8 mouse cellular contexts compared by ENCODE assay signal in genomic region chr2:90678256-90679060, GRCm38 (mm10). TPM values are rescaled to one million over a fixed set of nuclear protein-coding genes. Genes with fewer than 3 reads are reported as not detected.
A peak's percentile ranks its signal among the peaks of the same experiment; 100 is the strongest.
DNase-seq lines count a peak whose midpoint lies in the region; ATAC-seq and TF ChIP-seq lines count a peak whose summit lies in the region.

No protein-coding gene starts in this region.

- H3K4me2 ChIP-seq in forebrain, embryonic 12.5 days, result peak overlapping the region; percentile 78
- peak overlapping the region; percentile 83 for H3K4me2 ChIP-seq in liver, embryonic 11.5 days
- peak overlapping the region; percentile 83 for H3K4me2 ChIP-seq in neural tube, embryonic 13.5 days

- peak; percentile 60 for ATAC-seq in forebrain, embryonic 12.5 days (ENCODE audit: low FRiP score)
- ATAC-seq in liver, embryonic 11.5 days (replicated peaks; ENCODE audit: low FRiP score), result peak; percentile 36
- ATAC-seq in neural tube, embryonic 13.5 days (ENCODE audit: low read depth), result peak; percentile 68

- H3K9me3 ChIP-seq in forebrain, embryonic 12.5 days, result no peaks in the 10 kb centered on the region
- no peaks in the 10 kb centered on the region for H3K9me3 ChIP-seq in liver, embryonic 11.5 days (ENCODE audit: control insufficient read depth, low read length)
- no peaks in the 10 kb centered on the region for H3K9me3 ChIP-seq in neural tube, embryonic 13.5 days

- H3K36me3 ChIP-seq in testis, adult 2 months (ENCODE audit: control insufficient read depth, insufficient read depth, low read length), result no peaks in the 10 kb centered on the region
- 0 out of 2 replicates have a peak, but pooled peaks cover 14% of the 10 kb centered on the region for H3K36me3 ChIP-seq in forebrain, embryonic 12.5 days (replicated peaks)
- H3K36me3 ChIP-seq in liver, embryonic 11.5 days (ENCODE audit: control insufficient read depth, insufficient read depth, low read length), result peaks cover 7% of the 10 kb centered on the region
- peaks cover 12% of the 10 kb centered on the region; the same call in 1 of the 2 replicates for H3K36me3 ChIP-seq in neural tube, embryonic 13.5 days

- peak overlapping the region; percentile 94 for H3K27ac ChIP-seq in testis, adult 2 months (ENCODE audit: control insufficient read depth, insufficient read depth, low read depth, low read length)
- peak overlapping the region; percentile 97 for H3K27ac ChIP-seq in forebrain, embryonic 12.5 days
- H3K27ac ChIP-seq in liver, embryonic 11.5 days (ENCODE audit: low read depth, low read length), result peak overlapping the region; percentile 95
- H3K27ac ChIP-seq in neural tube, embryonic 13.5 days (replicated peaks), result peak overlapping the region; percentile 94

- DNase-seq in cerebellum, adult 18-20 months, result peak; percentile 2 to 9
- DNase-seq in cerebellum, adult 11 months, result no peak
- no peak for DNase-seq in testis, postnatal 14 days (ENCODE audit: low spot score)
- no peak for DNase-seq in liver, embryonic 11.5 days (ENCODE audit: low spot score)
- DNase-seq in ovary, postnatal 14 days (ENCODE audit: low spot score), result no peak

- TF ChIP-seq POLR2A in testis, adult 2 months (IDR thresholded peaks at IDR 0.05; ENCODE audit: control insufficient read depth, low read depth, low read length), result no peak

- no peaks in the 10 kb centered on the region for H3K27me3 ChIP-seq in testis, adult 2 months (ENCODE audit: control insufficient read depth, insufficient read depth, low read length)
- H3K27me3 ChIP-seq in forebrain, embryonic 12.5 days, result no peaks in the 10 kb centered on the region
- no peaks in the 10 kb centered on the region for H3K27me3 ChIP-seq in liver, embryonic 11.5 days (replicated peaks; ENCODE audit: control insufficient read depth, insufficient read depth, low read length)
- no peaks in the 10 kb centered on the region for H3K27me3 ChIP-seq in neural tube, embryonic 13.5 days

- WGBS in forebrain, embryonic 12.5 days, result 32% methylated on average over 26 of the region's 26 CpGs
- whole genome bisulfite sequencing in liver, embryonic 11.5 days, result 27% methylated on average over 26 of the region's 26 CpGs
- 32% methylated on average over 26 of the region's 26 CpGs for whole genome bisulfite sequencing in neural tube, embryonic 13.5 days

- no peaks in the 10 kb centered on the region for H3K4me1 ChIP-seq in testis, adult 2 months (ENCODE audit: control insufficient read depth, insufficient read depth, low read length)
- H3K4me1 ChIP-seq in forebrain, embryonic 12.5 days, result peaks cover 18% of the 10 kb centered on the region
- H3K4me1 ChIP-seq in liver, embryonic 11.5 days (replicated peaks; ENCODE audit: control insufficient read depth, insufficient read depth, low read length), result peaks cover 7% of the 10 kb centered on the region
- H3K4me1 ChIP-seq in neural tube, embryonic 13.5 days (replicated peaks), result peaks cover 23% of the 10 kb centered on the region

- peak overlapping the region; percentile 88 for H3K4me3 ChIP-seq in testis, adult 2 months (ENCODE audit: control insufficient read depth, low read depth, low read length)
- H3K4me3 ChIP-seq in forebrain, embryonic 12.5 days (replicated peaks), result peak overlapping the region; percentile 81
- peak overlapping the region; percentile 96 for H3K4me3 ChIP-seq in liver, embryonic 11.5 days (ENCODE audit: low read depth, low read length)
- H3K4me3 ChIP-seq in neural tube, embryonic 13.5 days, result peak overlapping the region; percentile 64

- no peak for TF ChIP-seq CTCF in testis, adult 2 months (IDR thresholded peaks at IDR 0.05; ENCODE audit: control insufficient read depth, insufficient read depth, insufficient replicate concordance, low read depth, low read length)

- H3K9ac ChIP-seq in forebrain, embryonic 12.5 days, result peak overlapping the region; percentile 76
- H3K9ac ChIP-seq in liver, embryonic 11.5 days (ENCODE audit: low read depth, low read length), result peak overlapping the region; percentile 95
- H3K9ac ChIP-seq in neural tube, embryonic 13.5 days, result peak overlapping the region; percentile 80

RNA-seq across cellular contexts. Expression of gene Nup160, which starts 1.4 kb away (rescaled TPM):
- polyA plus RNA-seq in testis, adult 2 months (2012; rRNA removed), result 19.3 and 28.0 TPM in 2 replicates
- 52.3 and 62.4 TPM in 2 replicates for polyA plus RNA-seq in forebrain, embryonic 12.5 days (2016; fragmentation: Nextera tagmentation; extraction: Ambion mirVana)
- 83.8 and 88.0 TPM in 2 replicates for polyA plus RNA-seq in liver, embryonic 11.5 days (2014; fragmentation: Nextera tagmentation; extraction: Ambion mirVana)
- polyA plus RNA-seq in neural tube, embryonic 13.5 days (2015; fragmentation: Nextera tagmentation; extraction: Ambion mirVana), result 26.2 and 33.9 TPM in 2 replicates

Comparison
In these comparisons a context has a peak if more than half of its experiments do, and no peak if none do; other contexts are left out.
1. DNase-seq: peak in cerebellum, adult 18-20 months (2 of 2); none in cerebellum, adult 11 months (single experiment), testis, postnatal 14 days (single experiment), liver, embryonic 11.5 days (single experiment) and ovary, postnatal 14 days (single experiment).
2. Peak in every context shown above with its lines, with median percentiles within 50 percentile points of each other: H3K27ac ChIP-seq, H3K4me3 ChIP-seq, ATAC-seq, H3K4me2 ChIP-seq and H3K9ac ChIP-seq.